Mouse (Mus musculus) erythroblast, embryonic 14.5 days (primary cell): ENCODE measurements around the gene Slc25a54.

ENCODE experiments used
- GATA1 ChIP-seq: IDR thresholded peaks from 2 replicates; pipeline ENCODE4 v1.6.1; 2012; ENCODE audit warnings: low read length, inconsistent platforms, mixed read lengths
- TAL1 ChIP-seq: IDR thresholded peaks from 3 replicates; pipeline ENCODE4 v1.6.1; 2012; ENCODE audit warnings: low read length, inconsistent platforms, mixed read lengths

GRCm38 (mm10) chr3:109119973-109120372, 39.7 kb downstream of the Slc25a54 start:
- no peak for TF ChIP-seq GATA1
- no peak for TF ChIP-seq TAL1
